Mouse (Mus musculus) olfactory bulb, adult 2 months (tissue): ENCODE data around the gene Zfc3h1. TPM values are rescaled to one million over a fixed set of nuclear protein-coding genes. Genes with fewer than 3 reads are reported as not detected.

ENCODE experiments used
- H3K27ac ChIP-seq: fragments of 200-500 bp; 2 replicates; pipeline ENCODE4 v1.5.1; 2012; ENCODE audit warnings: low read depth, low read length; ENCODE audit not compliant: insufficient read depth
- H3K4me1 ChIP-seq: fragments of 200-500 bp; 2 replicates; pipeline ENCODE4 v1.6.1; 2012; ENCODE audit warnings: low read length; ENCODE audit not compliant: control insufficient read depth, insufficient read depth
- H3K4me3 ChIP-seq: fragments of 200-500 bp; 2 replicates; pipeline ENCODE4 v1.5.1; 2012; ENCODE audit warnings: mild to moderate bottlenecking, low read depth, low read length, moderate library complexity; ENCODE audit not compliant: insufficient read depth
- CTCF ChIP-seq: fragments of 200-500 bp; IDR thresholded peaks from 2 replicates; pipeline ENCODE4 v1.5.1; 2012; ENCODE audit warnings: low read depth, mild to moderate bottlenecking, low read length, moderate library complexity; ENCODE audit not compliant: insufficient read depth
- POLR2A ChIP-seq: fragments of 200-500 bp; IDR thresholded peaks from 2 replicates; pipeline ENCODE4 v1.6.1; 2012; ENCODE audit warnings: mild to moderate bottlenecking, low read depth, low read length, moderate library complexity; ENCODE audit not compliant: insufficient read depth
- WGBS: fragments of 180-500 bp; shearing (Covaris S2); methylation state at CpG from one replicate; pipeline ENCODE4 v1.1.7; 2018; 5-methylcytosine and 5-hydroxymethylcytosine counted together
- polyA plus RNA-seq: library from polyadenylated mRNA; stranded (reverse); fragments of >200 nt; gene quantifications from 2 replicates; pipeline ENCODE4 v1.2.4, GENCODE M21; 2012; ENCODE audit warnings: low replicate concordance; ENCODE audit not compliant: missing spikeins, insufficient read depth, insufficient read length

Gene Zfc3h1
- polyA plus RNA-seq, 1 experiment = not detected

GRCm38 (mm10) chr10:115465778-115466177 is 81.0 kb downstream of the Zfc3h1 start:
- 71% methylated on average over 6 of the region's 6 CpGs for WGBS
- Histone ChIP-seq H3K27ac (no peak overlapping the region), H3K4me3 (no peak overlapping the region), H3K4me1 (peaks cover 7% of the 10 kb centered on the region)
- TF ChIP-seq POLR2A = no peak
- TF ChIP-seq CTCF = no peak

DNA sequence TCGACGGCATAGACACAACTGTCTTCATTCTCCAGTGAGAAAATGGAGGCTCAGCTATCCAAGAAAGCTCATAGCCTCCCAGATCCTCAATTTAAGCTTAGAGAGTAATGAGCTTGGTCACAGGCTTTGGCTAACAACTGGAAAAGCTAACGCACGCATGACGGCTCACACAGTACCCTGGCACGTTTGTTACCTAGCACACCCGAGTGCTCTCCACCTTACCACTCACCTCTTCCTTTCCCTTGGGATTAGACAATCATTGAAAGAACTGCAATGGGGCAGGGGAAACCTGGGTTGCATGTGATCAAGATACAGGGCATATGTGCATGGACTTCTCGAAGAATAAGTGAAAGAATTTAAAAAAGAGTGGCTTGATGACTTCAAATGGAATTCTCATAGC is 83.2 kb downstream of the Zfc3h1 start:
- Histone ChIP-seq H3K27ac (no peak overlapping the region), H3K4me1 (peaks cover 7% of the 10 kb centered on the region), H3K4me3 (no peak overlapping the region)
- 84% methylated on average over 8 of the region's 8 CpGs for WGBS
- TF ChIP-seq POLR2A = no peak
- no peak for TF ChIP-seq CTCF

DNA sequence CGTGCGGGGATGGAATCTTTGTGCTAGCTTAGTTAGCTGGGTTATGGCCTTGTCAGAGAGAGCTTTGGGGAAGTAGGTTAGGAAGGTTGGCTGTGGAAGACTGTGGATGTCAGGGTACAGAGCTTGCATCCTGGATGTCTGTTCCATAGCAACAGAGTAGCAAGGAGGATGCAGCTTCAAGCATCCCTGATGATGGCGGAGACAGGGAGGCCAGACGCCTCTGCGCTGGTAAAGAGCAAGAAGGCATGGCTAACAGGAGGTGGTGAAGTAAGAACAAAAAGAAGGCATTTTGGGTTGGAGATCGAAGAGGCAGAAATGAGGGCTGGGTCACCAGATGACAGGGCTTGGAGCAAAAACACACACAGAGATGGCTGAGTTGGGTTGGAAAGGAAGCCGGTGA is 83.9 kb downstream of the Zfc3h1 start:
- peak overlapping the region; percentile 26 for H3K27ac ChIP-seq
- TF ChIP-seq CTCF = no peak
- TF ChIP-seq POLR2A = no peak
- WGBS = 38% methylated on average over 7 of the region's 7 CpGs
- peaks cover 7% of the 10 kb centered on the region for H3K4me1 ChIP-seq
- H3K4me3 ChIP-seq = no peak overlapping the region

- no peak for TF ChIP-seq CTCF
- no peak for TF ChIP-seq POLR2A
- Histone ChIP-seq H3K27ac (0 out of 2 replicates have a peak overlapping the region, but pooled peaks have one; percentile 26), H3K4me3 (no peak overlapping the region), H3K4me1 (peaks cover 7% of the 10 kb centered on the region)
- WGBS = 14% methylated on average over 7 of the region's 7 CpGs
Measured at GRCm38 (mm10) chr10:115469040-115469439, 84.3 kb downstream of the Zfc3h1 start.

GRCm38 (mm10) chr10:115470621-115471334 is 86.0 kb downstream of the Zfc3h1 start:
- Histone ChIP-seq H3K4me1 (peaks cover 9% of the 10 kb centered on the region), H3K4me3 (0 out of 2 replicates have a peak overlapping the region, but pooled peaks have one; percentile 9), H3K27ac (peak overlapping the region; percentile 37; the same call in 1 of the 2 replicates)
- TF ChIP-seq CTCF (no peak), POLR2A (no peak)
- 28% methylated on average over 17 of the region's 17 CpGs for WGBS

DNA sequence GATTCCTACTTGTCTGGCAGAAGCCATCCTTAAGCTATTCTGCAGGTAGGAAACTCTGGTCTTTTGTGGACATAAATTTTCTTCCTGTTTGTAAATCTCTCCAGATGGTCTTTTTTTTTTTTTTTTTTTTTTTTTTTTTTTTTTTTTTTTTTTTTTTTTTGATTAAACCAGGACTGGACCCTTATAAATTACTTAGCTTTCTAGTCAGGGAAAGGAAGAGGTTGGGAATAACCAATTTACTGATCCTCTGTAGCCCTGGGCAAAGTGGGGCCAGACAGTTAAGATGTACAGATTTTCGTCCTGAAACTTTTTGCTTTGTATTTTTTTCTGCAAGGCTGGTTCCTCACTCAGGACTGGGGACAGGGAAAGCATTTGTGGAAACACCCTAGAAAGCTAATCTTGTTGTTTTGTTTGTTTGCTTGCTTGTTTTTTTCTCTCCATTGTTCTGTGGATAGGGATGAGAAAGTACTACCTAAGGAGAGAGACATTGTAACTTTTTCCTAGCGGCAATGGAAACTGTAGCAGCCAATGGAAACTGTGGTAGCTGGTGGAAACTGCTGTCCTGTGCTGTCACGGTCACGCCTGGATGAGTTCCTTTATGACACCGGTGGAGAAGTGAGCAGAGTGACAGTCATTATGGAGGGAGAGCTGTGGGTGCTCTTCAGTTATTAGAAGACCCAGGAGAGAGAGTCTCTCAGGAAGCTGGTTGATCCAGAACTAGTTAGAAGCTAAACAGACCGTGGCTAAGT is 88.6 kb downstream of the Zfc3h1 start:
- H3K4me3 ChIP-seq = no peak overlapping the region
- H3K27ac ChIP-seq = no peak overlapping the region
- peaks cover 12% of the 10 kb centered on the region for H3K4me1 ChIP-seq
- TF ChIP-seq POLR2A = no peak
- 78% methylated on average over 6 of the region's 6 CpGs for WGBS

DNA sequence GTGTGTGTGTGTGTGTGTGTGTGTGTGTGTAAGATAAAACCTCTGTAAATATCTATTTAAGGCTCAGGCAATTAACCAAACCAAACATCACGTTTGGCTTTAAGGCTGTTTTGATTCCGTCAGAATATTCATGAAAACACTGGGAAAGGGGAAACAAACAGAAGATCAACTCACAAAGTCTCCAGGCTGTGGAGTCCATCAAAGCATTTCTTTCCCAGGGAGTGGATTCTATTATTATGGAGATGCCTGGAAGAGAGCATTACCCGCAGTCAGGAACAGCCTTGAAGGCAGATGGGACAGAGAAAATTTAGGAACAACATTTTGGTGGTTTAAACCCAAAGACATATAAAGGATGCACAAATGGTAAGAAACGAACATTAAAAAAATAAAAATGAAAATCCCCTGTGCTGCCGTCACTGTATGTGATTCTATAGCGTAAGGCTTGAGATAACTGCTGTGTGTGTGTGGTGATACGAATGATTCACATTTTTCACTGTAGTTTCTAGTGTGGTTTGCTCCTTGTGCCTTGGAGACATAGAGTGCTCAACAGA is 90.3 kb downstream of the Zfc3h1 start:
- Histone ChIP-seq H3K27ac (peak overlapping the region; percentile 28; the same call in 1 of the 2 replicates), H3K4me1 (peaks cover 12% of the 10 kb centered on the region), H3K4me3 (no peak overlapping the region)
- WGBS = 55% methylated on average over 7 of the region's 7 CpGs
- TF ChIP-seq POLR2A (no peak), CTCF (no peak)

DNA sequence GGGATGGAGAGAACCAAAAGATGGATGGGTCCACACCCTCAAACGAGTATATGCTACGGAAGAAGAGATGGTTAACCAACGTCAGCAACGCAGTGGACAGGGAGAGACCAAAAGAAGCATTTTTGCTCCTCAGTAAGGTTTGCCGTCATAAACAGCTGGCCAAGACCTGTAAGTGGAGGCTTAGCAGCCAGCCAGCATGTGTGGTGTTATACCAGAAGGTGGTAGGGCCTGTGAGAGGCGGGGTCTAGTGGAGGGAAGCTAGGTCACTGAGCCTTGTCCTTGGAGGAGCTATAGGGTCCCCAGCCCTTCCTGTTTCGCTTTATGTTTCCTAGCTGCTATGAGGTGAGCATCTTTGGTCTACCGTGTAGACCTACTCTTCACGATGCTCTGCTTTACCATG is 91.7 kb downstream of the Zfc3h1 start:
- H3K27ac ChIP-seq = no peak overlapping the region
- WGBS = 92% methylated on average over 9 of the region's 9 CpGs
- H3K4me3 ChIP-seq = no peak overlapping the region
- H3K4me1 ChIP-seq = peaks cover 10% of the 10 kb centered on the region
- TF ChIP-seq CTCF = no peak
- TF ChIP-seq POLR2A = no peak

DNA sequence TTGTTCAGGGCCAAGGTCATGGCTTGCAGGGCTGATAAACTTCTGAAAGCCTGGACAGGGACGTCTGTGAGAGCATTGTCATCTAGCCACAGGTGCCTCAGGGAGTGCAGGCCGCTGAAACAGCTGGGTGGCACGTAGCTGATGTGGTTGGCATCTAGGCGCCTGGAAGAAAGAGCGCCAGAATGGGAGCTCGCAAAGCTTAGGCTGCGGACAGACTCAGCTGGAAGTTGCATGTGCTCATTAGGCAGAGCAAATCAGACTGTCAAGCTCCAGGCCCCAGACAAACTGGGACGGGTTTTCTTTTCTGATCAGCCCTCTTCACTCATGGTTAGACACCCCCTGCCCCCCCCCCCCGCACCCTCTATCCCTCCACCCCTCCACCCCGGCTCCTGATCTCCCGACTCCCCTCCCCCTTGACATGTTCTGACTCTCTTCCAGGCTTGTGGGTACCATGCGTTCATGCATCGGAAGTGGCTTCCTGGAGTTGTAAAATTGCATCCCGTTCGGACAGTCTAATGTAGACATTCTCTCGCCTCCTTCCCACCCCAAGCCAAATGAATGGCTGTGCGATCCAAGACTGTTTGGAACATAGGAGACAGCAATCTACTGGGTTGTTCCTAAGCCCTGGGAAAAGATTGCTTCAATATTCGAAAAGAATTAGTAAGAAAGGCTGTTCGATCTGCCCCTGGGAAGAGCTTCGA is 93.8 kb downstream of the Zfc3h1 start:
- H3K27ac ChIP-seq = peak overlapping the region; percentile 91
- H3K4me3 ChIP-seq = peak overlapping the region; percentile 25
- TF ChIP-seq POLR2A = no peak
- peak; percentile 23; the same call in 1 of the 2 replicates for TF ChIP-seq CTCF
- WGBS = 7% methylated on average over 20 of the region's 20 CpGs
- peaks cover 10% of the 10 kb centered on the region for H3K4me1 ChIP-seq

Other genes starting within 250 kb of the Zfc3h1 start
- gene Tph2, start 199.9 kb upstream of the Zfc3h1 start, polyA plus RNA-seq = not detected in 2 replicates
- gene Tbc1d15, start 133.5 kb upstream of the Zfc3h1 start, polyA plus RNA-seq = not detected in 2 replicates
- gene Rab21, start 69.4 kb upstream of the Zfc3h1 start, polyA plus RNA-seq = 184 and 283 TPM in 2 replicates
- gene Tmem19, start 22.5 kb upstream of the Zfc3h1 start, polyA plus RNA-seq = not detected in 2 replicates
- gene Thap2, start 516 bp upstream of the Zfc3h1 start, polyA plus RNA-seq = not detected in 2 replicates
- not detected in 2 replicates for gene A930009A15Rik, start 185.0 kb downstream of the Zfc3h1 start, polyA plus RNA-seq
- gene Lgr5, start 202.8 kb downstream of the Zfc3h1 start, polyA plus RNA-seq = not detected in 2 replicates